Mouse (Mus musculus) hindbrain, embryonic 10.5 days (tissue): Measurements from ENCODE around the gene Polr3gl. TPM values are rescaled to one million over a fixed set of nuclear protein-coding genes. Genes with fewer than 3 reads are reported as not detected.

Experiments
- DNase-seq: peaks from one replicate; pipeline ENCODE4 v3.0.0-alpha.2; 2017; ENCODE audit warnings: low spot score
- H3K27ac ChIP-seq: fragments of 300-500 bp; sonication (generic); 2 replicates; pipeline ENCODE4 v1.5.1; 2016; ENCODE audit warnings: mild to moderate bottlenecking, moderate library complexity
- H3K27me3 ChIP-seq: fragments of 300-500 bp; sonication (generic); 2 replicates; pipeline ENCODE4 v1.6.1; 2016; ENCODE audit warnings: mild to moderate bottlenecking; ENCODE audit not compliant: poor library complexity, insufficient read depth, severe bottlenecking
- H3K36me3 ChIP-seq: fragments of 300-500 bp; sonication (generic); 2 replicates; pipeline ENCODE4 v1.6.1; 2016; ENCODE audit warnings: mild to moderate bottlenecking, moderate library complexity
- H3K4me1 ChIP-seq: fragments of 300-500 bp; sonication (generic); replicated peaks from 2 replicates; pipeline ENCODE4 v1.6.1; 2016; ENCODE audit warnings: mild to moderate bottlenecking
- H3K4me3 ChIP-seq: fragments of 300-500 bp; sonication (generic); 2 replicates; pipeline ENCODE4 v1.5.1; 2016; ENCODE audit warnings: mild to moderate bottlenecking, moderate library complexity
- H3K9me3 ChIP-seq: fragments of 300-500 bp; sonication (generic); 2 replicates; pipeline ENCODE4 v1.6.1; 2016; ENCODE audit warnings: mild to moderate bottlenecking, moderate library complexity
- WGBS: fragments of 180-500 bp; shearing (Covaris S2); methylation state at CpG from one replicate; pipeline ENCODE4 v1.1.7; 2016; 5-methylcytosine and 5-hydroxymethylcytosine counted together
- polyA plus RNA-seq: library from polyadenylated mRNA; unstranded; fragments of >200 nt; fragmentation: Nextera tagmentation; extraction: Ambion mirVana; gene quantifications from 2 replicates; pipeline ENCODE4 v1.2.1, GENCODE M21; 2016

The Polr3gl gene
- polyA plus RNA-seq, 1 experiment from 2014 or later: 29.4 TPM

- Histone ChIP-seq H3K9me3 (no peaks in the 10 kb centered on the region), H3K4me3 (peak overlapping the region; percentile 93), H3K4me1 (peaks cover 58% of the 10 kb centered on the region), H3K27me3 (peaks cover 18% of the 10 kb centered on the region), H3K27ac (peak overlapping the region; percentile 97), H3K36me3 (peaks cover 39% of the 10 kb centered on the region)
- no peak for DNase-seq
- 55% methylated on average over 5 of the region's 5 CpGs for WGBS
These were observed 9.3 kb upstream of the Polr3gl start for GRCm38 (mm10) chr3:96603311-96603710.

- Histone ChIP-seq H3K27ac (peak overlapping the region; percentile 97), H3K27me3 (peaks cover 18% of the 10 kb centered on the region), H3K4me3 (peak overlapping the region; percentile 93), H3K4me1 (peaks cover 65% of the 10 kb centered on the region), H3K36me3 (peaks cover 33% of the 10 kb centered on the region), H3K9me3 (no peaks in the 10 kb centered on the region)
- no peak for DNase-seq
- 36% methylated on average over 5 of the region's 5 CpGs for WGBS
These were observed 8.7 kb upstream of the Polr3gl start for GRCm38 (mm10) chr3:96602704-96603084.

GRCm38 (mm10) chr3:96601941-96602703 lies 8.1 kb upstream of the Polr3gl start:
- peaks cover 70% of the 10 kb centered on the region for H3K4me1 ChIP-seq
- H3K9me3 ChIP-seq: no peaks in the 10 kb centered on the region
- DNase-seq: no peak
- peak overlapping the region; percentile 93 for H3K4me3 ChIP-seq
- WGBS: 24% methylated on average over 10 of the region's 10 CpGs
- peaks cover 20% of the 10 kb centered on the region for H3K27me3 ChIP-seq
- H3K27ac ChIP-seq: peak overlapping the region; percentile 97
- H3K36me3 ChIP-seq: peaks cover 29% of the 10 kb centered on the region

GRCm38 (mm10) chr3:96601251-96601787 lies 7.3 kb upstream of the Polr3gl start:
- peaks cover 24% of the 10 kb centered on the region for H3K36me3 ChIP-seq
- peaks cover 28% of the 10 kb centered on the region for H3K27me3 ChIP-seq
- peak overlapping the region; percentile 97 for H3K27ac ChIP-seq
- H3K9me3 ChIP-seq: no peaks in the 10 kb centered on the region
- H3K4me3 ChIP-seq: peak overlapping the region; percentile 93
- 2% methylated on average over 36 of the region's 40 CpGs for WGBS
- peak; percentile 73 for DNase-seq
- H3K4me1 ChIP-seq: peaks cover 78% of the 10 kb centered on the region

GRCm38 (mm10) chr3:96600639-96601250 lies 6.8 kb upstream of the Polr3gl start, which contains the start of gene Lix1l:
Gene Lix1l, plus strand, starts transcription at chr3:96601149.
- peaks cover 21% of the 10 kb centered on the region for H3K36me3 ChIP-seq
- peak within 1 kb of the TSS; percentile 93 for H3K4me3 ChIP-seq
- no peaks in the 10 kb centered on the region for H3K9me3 ChIP-seq
- 1% methylated on average over 27 of the region's 27 CpGs for WGBS
- H3K27ac ChIP-seq: peak within 1 kb of the TSS; percentile 97
- DNase-seq: peak; percentile 94
- peaks cover 34% of the 10 kb centered on the region for H3K27me3 ChIP-seq
- peaks cover 84% of the 10 kb centered on the region for H3K4me1 ChIP-seq

GRCm38 (mm10) chr3:96599411-96599810 lies 5.4 kb upstream of the Polr3gl start:
- 64% methylated on average over 3 of the region's 3 CpGs for WGBS
- no peaks in the 10 kb centered on the region for H3K9me3 ChIP-seq
- DNase-seq: no peak
- peaks cover 82% of the 10 kb centered on the region for H3K4me1 ChIP-seq
- H3K4me3 ChIP-seq: peak overlapping the region; percentile 59; the same call in 1 of the 2 replicates
- H3K27me3 ChIP-seq: peaks cover 46% of the 10 kb centered on the region
- 0 out of 2 replicates have a peak overlapping the region, but pooled peaks have one; percentile 87 for H3K27ac ChIP-seq
- H3K36me3 ChIP-seq: peaks cover 12% of the 10 kb centered on the region; the same call in 1 of the 2 replicates

GRCm38 (mm10) chr3:96599069-96599393 lies 5.0 kb upstream of the Polr3gl start:
- 42% methylated on average over 8 of the region's 8 CpGs for WGBS
- Histone ChIP-seq H3K36me3 (peaks cover 8% of the 10 kb centered on the region; the same call in 1 of the 2 replicates), H3K4me1 (peaks cover 81% of the 10 kb centered on the region), H3K9me3 (no peaks in the 10 kb centered on the region), H3K4me3 (peak overlapping the region; percentile 59), H3K27me3 (peaks cover 46% of the 10 kb centered on the region), H3K27ac (peak overlapping the region; percentile 87)
- DNase-seq: no peak

GRCm38 (mm10) chr3:96598156-96599068 lies 4.4 kb upstream of the Polr3gl start:
- DNase-seq: peak; percentile 83
- Histone ChIP-seq H3K4me3 (peak overlapping the region; percentile 59), H3K36me3 (peaks cover 2% of the 10 kb centered on the region; the same call in 1 of the 2 replicates), H3K9me3 (no peaks in the 10 kb centered on the region), H3K4me1 (peaks cover 77% of the 10 kb centered on the region), H3K27ac (peak overlapping the region; percentile 87), H3K27me3 (peaks cover 46% of the 10 kb centered on the region)
- WGBS: under 1% methylated on average over 54 of the region's 54 CpGs

GRCm38 (mm10) chr3:96597435-96597891 lies 3.5 kb upstream of the Polr3gl start:
- Histone ChIP-seq H3K36me3 (no peaks in the 10 kb centered on the region), H3K4me1 (peaks cover 77% of the 10 kb centered on the region), H3K27me3 (peaks cover 50% of the 10 kb centered on the region), H3K4me3 (peak overlapping the region; percentile 59), H3K9me3 (no peaks in the 10 kb centered on the region), H3K27ac (peak overlapping the region; percentile 87)
- DNase-seq: peak; percentile 67
- WGBS: under 1% methylated on average over 40 of the region's 40 CpGs

- DNase-seq: no peak
- Histone ChIP-seq H3K27me3 (peaks cover 55% of the 10 kb centered on the region), H3K4me1 (peaks cover 76% of the 10 kb centered on the region), H3K27ac (peak overlapping the region; percentile 87), H3K9me3 (no peaks in the 10 kb centered on the region), H3K36me3 (no peaks in the 10 kb centered on the region), H3K4me3 (peak overlapping the region; percentile 59)
- WGBS: 1% methylated on average over 12 of the region's 12 CpGs
These were observed 2.9 kb upstream of the Polr3gl start for GRCm38 (mm10) chr3:96596855-96597254.

- Histone ChIP-seq H3K36me3 (no peaks in the 10 kb centered on the region), H3K9me3 (no peaks in the 10 kb centered on the region), H3K4me3 (peak within 1 kb of the TSS; percentile 59), H3K27me3 (peaks cover 55% of the 10 kb centered on the region), H3K27ac (peak within 1 kb of the TSS; percentile 87), H3K4me1 (peaks cover 70% of the 10 kb centered on the region)
- under 1% methylated on average over 22 of the region's 23 CpGs for WGBS
- DNase-seq: peak; percentile 16
These were observed 2.3 kb upstream of the Polr3gl start, which contains the start of gene Ankrd34a for GRCm38 (mm10) chr3:96596228-96596707. Gene Ankrd34a, plus strand, starts transcription at chr3:96596636.

GRCm38 (mm10) chr3:96595661-96596060 lies 1.7 kb upstream of the Polr3gl start:
- H3K4me1 ChIP-seq: peaks cover 67% of the 10 kb centered on the region
- 20% methylated on average over 6 of the region's 6 CpGs for WGBS
- no peaks in the 10 kb centered on the region for H3K9me3 ChIP-seq
- no peak overlapping the region for H3K27ac ChIP-seq
- no peak for DNase-seq
- H3K27me3 ChIP-seq: peaks cover 55% of the 10 kb centered on the region
- H3K36me3 ChIP-seq: no peaks in the 10 kb centered on the region
- H3K4me3 ChIP-seq: peak overlapping the region; percentile 59
